Mouse (Mus musculus): ENCODE results near the gene Ucn2. TPM values are rescaled to one million over a fixed set of nuclear protein-coding genes. Genes with fewer than 3 reads are reported as not detected.

Gene Ucn2
- polyA plus RNA-seq (2011; ENCODE audit: insufficient read length, low read depth, missing spikeins), result 1.7 and 1.9 TPM in 2 replicates

GRCm38 (mm10) chr9:108985710-108986109 is at the start of gene Ucn2:
Ucn2 (plus strand) TSS chr9:108986010.
- TF ChIP-seq POLR2A (IDR thresholded peaks at IDR 0.05; ENCODE audit: low read depth, low read length) (no peak), CTCF (IDR thresholded peaks at IDR 0.05; ENCODE audit: borderline replicate concordance, insufficient read depth, low read length) (no peak)
- Histone ChIP-seq H3K4me3 (ENCODE audit: insufficient read depth, low read length) (no peak within 1 kb of the TSS), H3K4me1 (ENCODE audit: control insufficient read depth, insufficient read depth, low read length) (peaks cover 9% of the 10 kb centered on the region), H3K27ac (ENCODE audit: insufficient read depth, low read length) (no peak within 1 kb of the TSS)

- Histone ChIP-seq H3K4me3 (ENCODE audit: insufficient read depth, low read length) (peak within 1 kb of the TSS; percentile 71), H3K27ac (ENCODE audit: insufficient read depth, low read length) (no peak within 1 kb of the TSS), H3K4me1 (ENCODE audit: control insufficient read depth, insufficient read depth, low read length) (no peaks in the 10 kb centered on the region)
- TF ChIP-seq POLR2A (IDR thresholded peaks at IDR 0.05; ENCODE audit: low read depth, low read length) (peak; percentile 98), CTCF (IDR thresholded peaks at IDR 0.05; ENCODE audit: borderline replicate concordance, insufficient read depth, low read length) (peak; percentile 82; the same call in 1 of the 2 replicates)
These were observed 49.1 kb upstream of the Ucn2 start, which contains the start of gene Uqcrc1 for GRCm38 (mm10) chr9:108936418-108937364. Uqcrc1 (plus strand) TSS chr9:108936633.

GRCm38 (mm10) chr9:108945111-108945510 is 40.7 kb upstream of the Ucn2 start:
- H3K4me3 ChIP-seq (ENCODE audit: insufficient read depth, low read length), result no peak overlapping the region
- TF ChIP-seq POLR2A (IDR thresholded peaks at IDR 0.05; ENCODE audit: low read depth, low read length) (no peak), CTCF (IDR thresholded peaks at IDR 0.05; ENCODE audit: borderline replicate concordance, insufficient read depth, low read length) (no peak)
- H3K4me1 ChIP-seq (ENCODE audit: control insufficient read depth, insufficient read depth, low read length), result peaks cover 10% of the 10 kb centered on the region
- H3K27ac ChIP-seq (ENCODE audit: insufficient read depth, low read length), result no peak overlapping the region

- TF ChIP-seq POLR2A (IDR thresholded peaks at IDR 0.05; ENCODE audit: low read depth, low read length) (no peak), CTCF (IDR thresholded peaks at IDR 0.05; ENCODE audit: borderline replicate concordance, insufficient read depth, low read length) (no peak)
- Histone ChIP-seq H3K4me1 (ENCODE audit: control insufficient read depth, insufficient read depth, low read length) (peaks cover 14% of the 10 kb centered on the region), H3K27ac (ENCODE audit: insufficient read depth, low read length) (no peak overlapping the region), H3K4me3 (ENCODE audit: insufficient read depth, low read length) (no peak overlapping the region)
These were observed 40.2 kb upstream of the Ucn2 start for GRCm38 (mm10) chr9:108945608-108946007.

- peaks cover 24% of the 10 kb centered on the region for H3K4me1 ChIP-seq (ENCODE audit: control insufficient read depth, insufficient read depth, low read length)
- peak overlapping the region; percentile 95 for H3K27ac ChIP-seq (ENCODE audit: insufficient read depth, low read length)
- TF ChIP-seq POLR2A (IDR thresholded peaks at IDR 0.05; ENCODE audit: low read depth, low read length) (no peak), CTCF (IDR thresholded peaks at IDR 0.05; ENCODE audit: borderline replicate concordance, insufficient read depth, low read length) (no peak)
- H3K4me3 ChIP-seq (ENCODE audit: insufficient read depth, low read length), result no peak overlapping the region
These were observed 36.4 kb upstream of the Ucn2 start for GRCm38 (mm10) chr9:108949231-108949966.

- Histone ChIP-seq H3K4me3 (ENCODE audit: insufficient read depth, low read length) (no peak overlapping the region), H3K4me1 (ENCODE audit: control insufficient read depth, insufficient read depth, low read length) (peaks cover 24% of the 10 kb centered on the region), H3K27ac (ENCODE audit: insufficient read depth, low read length) (peak overlapping the region; percentile 95)
- TF ChIP-seq CTCF (IDR thresholded peaks at IDR 0.05; ENCODE audit: borderline replicate concordance, insufficient read depth, low read length) (no peak), POLR2A (IDR thresholded peaks at IDR 0.05; ENCODE audit: low read depth, low read length) (no peak)
These were observed 35.7 kb upstream of the Ucn2 start for GRCm38 (mm10) chr9:108949967-108950728.

- TF ChIP-seq POLR2A (IDR thresholded peaks at IDR 0.05; ENCODE audit: low read depth, low read length) (peak; percentile 85; the same call in 1 of the 2 replicates), CTCF (IDR thresholded peaks at IDR 0.05; ENCODE audit: borderline replicate concordance, insufficient read depth, low read length) (no peak)
- peak within 1 kb of the TSS; percentile 44 for H3K27ac ChIP-seq (ENCODE audit: insufficient read depth, low read length)
- peak within 1 kb of the TSS; percentile 62 for H3K4me3 ChIP-seq (ENCODE audit: insufficient read depth, low read length)
- peaks cover 26% of the 10 kb centered on the region for H3K4me1 ChIP-seq (ENCODE audit: control insufficient read depth, insufficient read depth, low read length)
These were observed 32.7 kb upstream of the Ucn2 start, which contains the start of gene Col7a1 for GRCm38 (mm10) chr9:108953081-108953636. Col7a1 (plus strand) TSS chr9:108953586.

GRCm38 (mm10) chr9:108955241-108955640 is 30.6 kb upstream of the Ucn2 start:
- peaks cover 14% of the 10 kb centered on the region for H3K4me1 ChIP-seq (ENCODE audit: control insufficient read depth, insufficient read depth, low read length)
- no peak for TF ChIP-seq CTCF (IDR thresholded peaks at IDR 0.05; ENCODE audit: borderline replicate concordance, insufficient read depth, low read length)
- TF ChIP-seq POLR2A (IDR thresholded peaks at IDR 0.05; ENCODE audit: low read depth, low read length), result no peak
- H3K4me3 ChIP-seq (ENCODE audit: insufficient read depth, low read length), result no peak overlapping the region
- no peak overlapping the region for H3K27ac ChIP-seq (ENCODE audit: insufficient read depth, low read length)

GRCm38 (mm10) chr9:108955846-108956245 is 30.0 kb upstream of the Ucn2 start:
- no peak overlapping the region for H3K4me3 ChIP-seq (ENCODE audit: insufficient read depth, low read length)
- TF ChIP-seq POLR2A (IDR thresholded peaks at IDR 0.05; ENCODE audit: low read depth, low read length), result no peak
- no peak for TF ChIP-seq CTCF (IDR thresholded peaks at IDR 0.05; ENCODE audit: borderline replicate concordance, insufficient read depth, low read length)
- H3K27ac ChIP-seq (ENCODE audit: insufficient read depth, low read length), result no peak overlapping the region
- peaks cover 12% of the 10 kb centered on the region for H3K4me1 ChIP-seq (ENCODE audit: control insufficient read depth, insufficient read depth, low read length)

Data from embryonic fibroblast, embryonic 13.5 days (primary cell).